Mouse (Mus musculus) embryonic facial prominence, embryonic 11.5 days (tissue): Measurements from ENCODE around the gene Clba1. TPM values are rescaled to one million over a fixed set of nuclear protein-coding genes. Genes with fewer than 3 reads are reported as not detected.

Experiments used
- ATAC-seq: fragments of 200-750 bp; cut with Nextera tagmentation; replicated peaks from 2 replicates; pipeline ENCODE4 v1.8.0; 2017; ENCODE audit warnings: low read depth; ENCODE audit not compliant: insufficient number of reproducible peaks, low FRiP score, low TSS enrichment
- DNase-seq: peaks from one replicate; pipeline ENCODE4 v3.0.0-alpha.2; 2015; ENCODE audit warnings: low spot score
- H3K27ac ChIP-seq: fragments of 300-500 bp; sonication (generic); replicated peaks from 2 replicates; pipeline ENCODE4 v1.5.1; 2014; ENCODE audit warnings: mild to moderate bottlenecking, low read depth, low read length, control low read depth
- H3K27me3 ChIP-seq: fragments of 300-500 bp; sonication (generic); 2 replicates; pipeline ENCODE4 v1.6.1; 2014; ENCODE audit warnings: mild to moderate bottlenecking, low read length, moderate library complexity, mixed read lengths; ENCODE audit not compliant: control insufficient read depth, insufficient read depth
- H3K36me3 ChIP-seq: fragments of 300-500 bp; sonication (generic); replicated peaks from 2 replicates; pipeline ENCODE4 v1.6.1; 2014; ENCODE audit warnings: low read depth, mild to moderate bottlenecking, low read length, moderate library complexity, mixed read lengths; ENCODE audit not compliant: control insufficient read depth, insufficient read depth
- H3K4me1 ChIP-seq: fragments of 300-500 bp; sonication (generic); 2 replicates; pipeline ENCODE4 v1.6.1; 2014; ENCODE audit warnings: low read length, mixed read lengths; ENCODE audit not compliant: control insufficient read depth, insufficient read depth
- H3K4me2 ChIP-seq: fragments of 300-500 bp; sonication (generic); 2 replicates; pipeline ENCODE4 v1.6.1; 2014; ENCODE audit warnings: low read depth, mild to moderate bottlenecking, control low read depth, low read length, moderate library complexity
- H3K4me3 ChIP-seq: fragments of 300-500 bp; sonication (generic); 2 replicates; pipeline ENCODE4 v1.5.1; 2014; ENCODE audit warnings: low read depth, low read length, control low read depth
- H3K9ac ChIP-seq: fragments of 300-500 bp; sonication (generic); replicated peaks from 2 replicates; pipeline ENCODE4 v1.6.1; 2014; ENCODE audit warnings: mild to moderate bottlenecking, control low read depth, low read length
- H3K9me3 ChIP-seq: fragments of 300-500 bp; sonication (generic); replicated peaks from 2 replicates; pipeline ENCODE4 v1.6.1; 2016; ENCODE audit warnings: mild to moderate bottlenecking, low read length, inconsistent platforms, mixed read lengths; ENCODE audit not compliant: control insufficient read depth
- WGBS: fragments of 180-500 bp; shearing (Covaris S2); extraction: QIAGEN DNeasy Blood & Tissue Kit; methylation state at CpG from one replicate; pipeline ENCODE4 v1.1.7; 2014; 5-methylcytosine and 5-hydroxymethylcytosine counted together
- polyA plus RNA-seq: library from polyadenylated mRNA; unstranded; fragments of >200 nt; fragmentation: Nextera tagmentation; extraction: Ambion mirVana; gene quantifications from 2 replicates; pipeline ENCODE4 v1.2.1, GENCODE M21; 2014

The Clba1 gene
- polyA plus RNA-seq, 1 experiment from 2014 or later = 9.5 TPM

DNA sequence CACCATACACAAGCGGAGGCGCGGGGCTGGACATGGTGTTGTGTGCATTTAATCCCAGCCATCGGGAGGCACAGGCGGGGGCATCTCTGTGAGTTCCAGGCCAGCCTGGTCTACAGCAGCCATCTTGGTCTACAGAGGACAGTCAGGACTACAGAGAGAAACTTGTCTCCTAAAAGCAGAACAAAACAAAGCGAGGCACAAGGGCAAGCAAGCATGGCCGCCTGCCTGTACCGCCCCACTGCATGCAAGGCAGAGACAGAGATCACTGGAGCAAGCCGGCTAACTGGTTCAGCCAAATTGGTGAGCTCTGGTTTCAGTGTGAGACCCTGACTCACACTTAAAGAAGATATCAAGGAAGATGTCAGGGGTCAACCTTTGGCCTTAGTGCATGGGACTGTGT, 41.6 kb downstream of the Clba1 start:
- H3K4me2 ChIP-seq = no peak overlapping the region
- no peaks in the 10 kb centered on the region for H3K4me1 ChIP-seq
- H3K4me3 ChIP-seq = no peak overlapping the region
- H3K27ac ChIP-seq = no peak overlapping the region
- 87% methylated on average over 9 of the region's 9 CpGs for WGBS
- ATAC-seq (no peak), DNase-seq (no peak)
- no peak overlapping the region for H3K9ac ChIP-seq
- H3K36me3 ChIP-seq = no peaks in the 10 kb centered on the region
- no peaks in the 10 kb centered on the region for H3K27me3 ChIP-seq
- no peaks in the 10 kb centered on the region for H3K9me3 ChIP-seq

DNA sequence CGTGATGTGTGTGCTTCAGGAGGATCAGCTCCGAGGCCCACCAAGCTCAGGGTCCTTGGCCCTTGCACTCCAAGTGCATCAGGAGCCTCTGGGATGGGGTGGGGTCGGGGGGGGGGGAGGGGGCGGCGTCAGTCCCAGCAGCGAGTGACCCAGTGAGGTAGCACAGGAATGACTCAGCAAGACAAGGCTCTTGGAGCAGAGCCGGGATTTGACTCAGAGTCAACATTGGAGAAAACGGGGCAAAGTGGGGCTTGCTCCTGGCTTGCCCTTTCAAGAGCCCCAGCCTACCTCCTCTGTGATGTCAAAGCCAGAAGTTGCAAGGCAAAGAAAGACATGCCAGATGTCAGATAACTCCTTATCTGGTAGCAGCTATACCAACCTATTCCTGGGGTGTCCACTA, 42.4 kb downstream of the Clba1 start:
- DNase-seq (no peak), ATAC-seq (no peak)
- H3K4me3 ChIP-seq = no peak overlapping the region
- no peak overlapping the region for H3K27ac ChIP-seq
- no peak overlapping the region for H3K4me2 ChIP-seq
- WGBS = 39% methylated on average over 8 of the region's 8 CpGs
- no peaks in the 10 kb centered on the region for H3K9me3 ChIP-seq
- no peaks in the 10 kb centered on the region for H3K36me3 ChIP-seq
- H3K4me1 ChIP-seq = no peaks in the 10 kb centered on the region
- no peaks in the 10 kb centered on the region for H3K27me3 ChIP-seq
- no peak overlapping the region for H3K9ac ChIP-seq

DNA sequence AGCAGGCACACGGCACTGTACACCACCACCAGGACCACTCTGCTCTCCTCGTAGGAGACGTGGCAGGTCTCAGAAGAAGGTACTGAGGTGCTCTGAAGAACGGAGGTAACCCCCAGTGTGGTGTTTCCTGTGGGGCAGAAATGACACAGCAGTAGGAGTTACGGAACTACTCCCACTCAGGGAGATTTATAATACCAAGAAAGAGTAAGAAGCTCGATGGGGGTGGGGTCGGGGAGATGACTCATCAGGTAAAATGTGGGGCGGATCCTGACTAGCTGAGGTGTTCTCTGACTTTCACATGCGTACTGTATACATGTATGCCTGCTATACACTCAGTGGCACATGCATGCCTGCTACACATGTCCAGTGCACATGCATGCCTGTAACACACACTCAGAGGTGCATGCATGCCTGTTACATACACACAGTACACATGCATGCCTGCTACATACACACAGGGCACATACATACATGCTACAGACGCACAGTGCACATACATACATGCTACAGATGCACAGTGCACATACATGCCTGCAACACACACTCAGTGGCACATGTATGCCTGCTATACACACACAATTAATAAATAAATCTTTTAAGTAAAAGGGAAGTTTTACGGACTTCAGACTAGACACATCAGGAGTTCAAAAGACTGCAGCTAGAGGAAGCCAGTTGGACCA, 44.5 kb downstream of the Clba1 start:
- no peaks in the 10 kb centered on the region for H3K27me3 ChIP-seq
- 87% methylated on average over 11 of the region's 11 CpGs for WGBS
- no peak overlapping the region for H3K4me2 ChIP-seq
- DNase-seq (no peak), ATAC-seq (no peak)
- no peak overlapping the region for H3K4me3 ChIP-seq
- H3K4me1 ChIP-seq = no peaks in the 10 kb centered on the region
- H3K36me3 ChIP-seq = no peaks in the 10 kb centered on the region
- no peak overlapping the region for H3K27ac ChIP-seq
- H3K9me3 ChIP-seq = no peaks in the 10 kb centered on the region
- no peak overlapping the region for H3K9ac ChIP-seq

DNA sequence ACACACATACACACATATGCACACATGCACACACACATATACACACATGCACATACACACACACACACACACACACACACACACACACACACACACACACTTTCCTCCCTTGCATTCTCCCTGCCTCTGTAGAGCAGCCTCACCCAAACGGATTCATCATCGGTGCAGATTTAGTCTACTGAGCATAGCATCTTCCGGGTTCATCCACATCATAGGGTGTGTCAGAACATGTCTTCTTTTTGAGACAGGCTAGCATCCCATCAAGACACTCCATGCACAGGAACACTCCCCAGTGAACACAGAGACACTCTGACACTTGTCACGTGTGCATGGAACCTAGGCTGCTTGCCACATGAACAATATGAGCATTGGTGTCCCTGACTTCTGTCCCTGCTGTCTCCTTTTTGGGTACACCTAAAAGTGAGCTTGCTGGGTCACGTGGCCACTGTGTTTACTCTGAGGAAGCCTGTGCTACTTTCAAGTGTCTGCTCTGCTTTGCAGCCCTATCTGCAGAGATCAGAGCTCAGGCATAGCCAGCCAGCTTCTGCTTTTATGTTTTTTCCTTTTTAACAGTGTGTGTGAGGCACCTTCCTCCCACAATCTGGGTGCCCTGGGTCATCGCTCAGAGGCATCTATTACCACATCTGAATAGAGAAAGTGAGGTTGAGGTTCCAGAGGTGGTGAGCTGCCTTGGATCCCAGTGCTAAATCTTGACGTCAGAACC, 46.0 kb downstream of the Clba1 start:
- Histone ChIP-seq H3K4me1 (no peaks in the 10 kb centered on the region), H3K9me3 (no peaks in the 10 kb centered on the region), H3K9ac (no peak overlapping the region), H3K36me3 (no peaks in the 10 kb centered on the region), H3K4me2 (no peak overlapping the region), H3K27me3 (no peaks in the 10 kb centered on the region), H3K27ac (no peak overlapping the region), H3K4me3 (no peak overlapping the region)
- DNase-seq (no peak), ATAC-seq (no peak)
- 82% methylated on average over 7 of the region's 7 CpGs for WGBS

DNA sequence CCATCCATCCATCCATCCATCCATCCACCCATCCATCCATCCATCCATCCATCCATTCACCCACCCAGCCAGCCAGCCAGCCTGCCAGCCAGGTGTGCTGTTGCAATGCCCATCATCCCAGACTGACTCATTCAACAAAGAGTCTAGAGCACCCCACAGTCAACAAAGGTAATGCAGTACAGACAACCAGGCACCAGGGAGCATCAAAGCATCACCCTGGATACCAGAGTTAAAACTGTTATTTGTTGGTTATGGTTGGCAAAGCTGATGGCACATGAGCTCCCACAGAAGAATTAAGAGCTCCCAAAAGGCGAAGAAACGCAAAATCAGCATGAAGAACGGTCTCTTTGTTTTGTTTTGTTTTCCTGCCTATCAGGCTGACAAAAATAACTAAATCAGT, 47.6 kb downstream of the Clba1 start:
- Histone ChIP-seq H3K9me3 (no peaks in the 10 kb centered on the region), H3K9ac (no peak overlapping the region), H3K4me1 (no peaks in the 10 kb centered on the region), H3K27ac (no peak overlapping the region), H3K4me3 (no peak overlapping the region), H3K27me3 (no peaks in the 10 kb centered on the region), H3K36me3 (no peaks in the 10 kb centered on the region), H3K4me2 (no peak overlapping the region)
- no peak for ATAC-seq
- DNase-seq = no peak
- 85% methylated on average over 3 of the region's 3 CpGs for WGBS

- Histone ChIP-seq H3K4me2 (no peak overlapping the region), H3K27me3 (no peaks in the 10 kb centered on the region), H3K36me3 (no peaks in the 10 kb centered on the region), H3K9ac (no peak overlapping the region), H3K9me3 (no peaks in the 10 kb centered on the region), H3K4me1 (no peaks in the 10 kb centered on the region), H3K27ac (no peak overlapping the region), H3K4me3 (no peak overlapping the region)
- DNase-seq (no peak), ATAC-seq (no peak)
- WGBS = 61% methylated on average over 9 of the region's 9 CpGs
Observed at GRCm38 (mm10) chr12:112857021-112857925, 48.5 kb downstream of the Clba1 start.

DNA sequence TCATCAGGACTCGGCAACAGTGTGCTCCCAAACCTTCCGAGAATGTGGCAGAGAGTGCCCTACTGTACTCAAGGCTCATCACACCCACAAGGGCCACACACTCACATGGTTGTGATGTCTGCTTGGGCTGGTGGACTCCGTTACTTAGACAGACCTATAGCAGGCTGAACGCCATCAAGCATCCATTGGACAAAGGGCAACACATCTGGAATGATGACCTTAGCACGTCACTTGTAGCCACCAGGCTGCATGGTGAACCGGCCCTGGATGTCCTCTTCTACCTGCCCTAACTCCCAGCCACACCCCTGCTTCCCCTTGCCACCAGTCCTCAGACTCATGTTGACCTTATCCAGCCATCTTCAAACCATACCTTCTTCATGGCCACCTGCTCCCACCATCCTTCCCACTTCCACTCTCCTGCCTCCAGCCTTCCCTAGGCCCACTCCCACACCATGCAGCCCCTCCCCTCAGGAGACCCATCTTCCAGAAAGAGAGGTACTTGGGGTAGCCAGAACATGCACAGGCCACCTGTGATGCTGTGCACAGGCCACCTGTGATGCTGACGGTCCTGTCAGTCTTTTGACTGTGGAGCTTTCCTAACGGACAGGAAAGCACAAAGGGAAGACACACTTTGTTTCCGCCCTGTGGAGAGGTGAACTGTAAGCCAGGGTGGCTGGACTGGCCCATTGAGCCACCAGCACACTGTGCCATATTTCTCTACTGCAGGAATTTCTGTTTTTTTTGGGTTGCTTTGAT, 50.0 kb downstream of the Clba1 start:
- no peak overlapping the region for H3K9ac ChIP-seq
- ATAC-seq = no peak

More for the DNA sequence above, 50.0 kb downstream of the Clba1 start:
- no peak for DNase-seq
- no peaks in the 10 kb centered on the region for H3K27me3 ChIP-seq
- H3K4me1 ChIP-seq = no peaks in the 10 kb centered on the region
- 92% methylated on average over 9 of the region's 9 CpGs for WGBS
- H3K27ac ChIP-seq = no peak overlapping the region
- H3K36me3 ChIP-seq = no peaks in the 10 kb centered on the region
- H3K9me3 ChIP-seq = no peaks in the 10 kb centered on the region
- no peak overlapping the region for H3K4me2 ChIP-seq
- H3K4me3 ChIP-seq = no peak overlapping the region
